Mouse (Mus musculus) brain, embryonic 14.5 days (tissue): ENCODE results near the gene Alg1.
"Not testable (repeated sequence)": the region's sequence is repeated elsewhere in the genome, so short reads cannot be mapped to it uniquely, and the experiment has no call there.

Source experiments
- CTCF ChIP-seq: fragments of 200-500 bp; IDR thresholded peaks from 2 replicates; pipeline ENCODE4 v1.5.1; 2012; ENCODE audit warnings: inconsistent platforms, mild to moderate bottlenecking, moderate library complexity, borderline replicate concordance; ENCODE audit not compliant: insufficient read depth, insufficient read length; ENCODE audit errors: extremely low read depth
- POLR2A ChIP-seq: fragments of 200-500 bp; IDR thresholded peaks from 2 replicates; pipeline ENCODE4 v1.6.1; 2012; ENCODE audit warnings: mild to moderate bottlenecking, inconsistent platforms, borderline replicate concordance; ENCODE audit not compliant: poor library complexity, insufficient read depth, insufficient read length, severe bottlenecking; ENCODE audit errors: extremely low read depth

GRCm38 (mm10) chr16:5227501-5227900 is 5.9 kb upstream of the Alg1 start:
- TF ChIP-seq CTCF, POLR2A: not testable (repeated sequence)
